Mouse (Mus musculus) midbrain, embryonic 13.5 days (tissue): ENCODE data around the gene Pom121l2. TPM values are rescaled to one million over a fixed set of nuclear protein-coding genes. Genes with fewer than 3 reads are reported as not detected.

ENCODE experiments used
- ATAC-seq: fragments of 200-750 bp; cut with Nextera tagmentation; 2 replicates; pipeline ENCODE4 v1.8.0; 2017; ENCODE audit warnings: mild to moderate bottlenecking, moderate TSS enrichment, moderate library complexity
- H3K27ac ChIP-seq: fragments of 300-500 bp; sonication (generic); 2 replicates; pipeline ENCODE4 v1.5.1; 2015; ENCODE audit warnings: inconsistent platforms, mild to moderate bottlenecking, moderate library complexity
- H3K27me3 ChIP-seq: fragments of 300-500 bp; sonication (generic); 2 replicates; pipeline ENCODE4 v1.6.1; 2015; ENCODE audit warnings: mild to moderate bottlenecking, inconsistent platforms
- H3K36me3 ChIP-seq: fragments of 300-500 bp; sonication (generic); 2 replicates; pipeline ENCODE4 v1.6.1; 2015; ENCODE audit warnings: mild to moderate bottlenecking, inconsistent platforms
- H3K4me1 ChIP-seq: fragments of 300-500 bp; sonication (generic); replicated peaks from 2 replicates; pipeline ENCODE4 v1.6.1; 2015; ENCODE audit warnings: inconsistent platforms
- H3K4me2 ChIP-seq: fragments of 300-500 bp; sonication (generic); replicated peaks from 2 replicates; pipeline ENCODE4 v1.6.1; 2015; ENCODE audit warnings: moderate library complexity, mild to moderate bottlenecking, inconsistent platforms
- H3K4me3 ChIP-seq: fragments of 300-500 bp; sonication (generic); replicated peaks from 2 replicates; pipeline ENCODE4 v1.5.1; 2015; ENCODE audit warnings: mild to moderate bottlenecking, inconsistent platforms
- H3K9ac ChIP-seq: fragments of 300-500 bp; sonication (generic); replicated peaks from 2 replicates; pipeline ENCODE4 v1.6.1; 2015; ENCODE audit warnings: mild to moderate bottlenecking, inconsistent platforms
- H3K9me3 ChIP-seq: fragments of 300-500 bp; sonication (generic); 2 replicates; pipeline ENCODE4 v1.6.1; 2016; ENCODE audit warnings: mild to moderate bottlenecking, inconsistent platforms
- WGBS: fragments of 180-500 bp; shearing (Covaris S2); methylation state at CpG from one replicate; pipeline ENCODE4 v1.1.7; 2015; 5-methylcytosine and 5-hydroxymethylcytosine counted together
- polyA plus RNA-seq: library from polyadenylated mRNA; unstranded; fragments of >200 nt; fragmentation: Nextera tagmentation; extraction: Ambion mirVana; gene quantifications from 2 replicates; pipeline ENCODE4 v1.2.1, GENCODE M21; 2015

Gene Pom121l2
- polyA plus RNA-seq, 1 experiment from 2014 or later: not detected

DNA sequence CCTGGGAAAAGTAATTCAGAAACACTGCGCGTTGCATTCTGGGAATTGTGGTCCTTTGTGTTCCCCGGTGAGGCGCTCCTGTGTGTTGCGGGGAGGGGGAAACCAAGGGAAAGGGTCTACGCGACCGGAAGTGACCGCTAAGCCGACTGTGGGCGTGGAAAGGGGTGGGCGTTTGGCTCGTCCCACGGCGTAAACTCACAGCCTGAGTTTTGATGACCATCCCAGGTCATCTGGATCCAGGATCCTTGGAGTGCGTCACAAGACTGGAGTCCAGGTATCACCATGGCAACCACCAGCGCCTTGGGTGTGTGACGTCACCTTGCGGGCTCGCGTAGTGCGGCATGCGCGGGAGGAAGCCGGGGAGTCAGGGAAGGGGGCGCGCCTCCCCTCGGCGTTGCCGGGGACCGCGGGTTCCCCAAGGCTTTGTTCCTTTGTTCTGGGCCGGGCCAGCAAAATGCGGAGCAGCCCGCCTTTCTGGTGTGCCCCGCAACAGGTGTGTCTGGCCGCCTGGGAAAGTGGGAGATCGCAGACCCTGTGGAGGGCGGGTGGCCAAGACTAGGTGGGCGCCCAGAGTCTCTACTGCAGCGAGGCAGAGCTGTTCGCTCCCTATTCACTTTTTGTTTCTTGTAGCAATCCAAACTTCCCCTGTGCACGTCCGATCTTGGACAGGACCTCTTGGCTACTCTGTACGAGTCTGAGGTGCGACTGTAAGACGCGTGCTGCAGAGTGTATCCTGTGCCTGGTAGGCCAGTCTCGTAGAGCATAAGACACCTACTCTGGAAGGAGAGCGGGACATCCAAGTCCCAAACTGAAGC lies 35.9 kb upstream of the Pom121l2 start, which contains the start of gene Zfp184:
TSS of gene Zfp184 (plus strand) at position 169 of the 815 bp plus-strand sequence.
- under 1% methylated on average over 50 of the region's 50 CpGs for WGBS
- no peaks in the 10 kb centered on the region for H3K27me3 ChIP-seq
- ATAC-seq: peak; percentile 97
- peak within 1 kb of the TSS; percentile 61 for H3K4me2 ChIP-seq
- no peaks in the 10 kb centered on the region for H3K9me3 ChIP-seq
- H3K36me3 ChIP-seq: peaks cover 16% of the 10 kb centered on the region
- peak within 1 kb of the TSS; percentile 78 for H3K9ac ChIP-seq
- peak within 1 kb of the TSS; percentile 67 for H3K27ac ChIP-seq
- H3K4me3 ChIP-seq: peak within 1 kb of the TSS; percentile 71
- peaks cover 18% of the 10 kb centered on the region for H3K4me1 ChIP-seq

DNA sequence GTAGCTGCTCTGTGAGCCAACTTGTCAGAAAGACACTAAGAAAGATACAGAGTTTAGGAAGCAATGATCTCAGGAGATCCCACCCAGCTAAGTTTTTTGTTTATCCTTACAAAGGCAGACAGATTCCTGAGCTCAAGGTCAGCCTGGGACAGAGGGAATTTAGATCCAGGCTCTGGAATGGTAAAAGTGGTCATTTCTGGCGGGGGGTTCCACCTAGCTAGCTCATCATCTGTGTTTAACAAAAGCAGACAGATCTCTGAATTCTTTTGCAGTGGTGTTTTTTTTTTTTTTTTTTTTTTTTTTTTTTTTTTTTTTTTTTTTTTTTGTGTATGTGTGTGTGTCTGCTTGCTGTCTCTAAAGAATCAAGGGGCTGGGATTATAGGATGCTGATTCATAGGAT lies 11.7 kb upstream of the Pom121l2 start:
- WGBS: 38% methylated on average over 1 of the region's 1 CpGs
- H3K4me2 ChIP-seq: no peak overlapping the region
- H3K27me3 ChIP-seq: no peaks in the 10 kb centered on the region
- H3K4me3 ChIP-seq: no peak overlapping the region
- H3K4me1 ChIP-seq: no peaks in the 10 kb centered on the region
- no peak overlapping the region for H3K27ac ChIP-seq
- H3K9me3 ChIP-seq: no peaks in the 10 kb centered on the region
- H3K36me3 ChIP-seq: peaks cover 5% of the 10 kb centered on the region
- ATAC-seq: no peak
- no peak overlapping the region for H3K9ac ChIP-seq

- Histone ChIP-seq H3K27ac (no peak overlapping the region), H3K9ac (no peak overlapping the region), H3K27me3 (no peaks in the 10 kb centered on the region), H3K36me3 (no peaks in the 10 kb centered on the region; the same call in 1 of the 2 replicates), H3K4me2 (no peak overlapping the region), H3K4me1 (no peaks in the 10 kb centered on the region), H3K4me3 (no peak overlapping the region), H3K9me3 (no peaks in the 10 kb centered on the region)
- WGBS: 69% methylated on average over 2 of the region's 2 CpGs
- ATAC-seq: no peak
These were observed 11.2 kb upstream of the Pom121l2 start for GRCm38 (mm10) chr13:21969816-21970215.

GRCm38 (mm10) chr13:21971641-21972040 lies 9.4 kb upstream of the Pom121l2 start:
- WGBS: 32% methylated on average over 3 of the region's 3 CpGs
- no peaks in the 10 kb centered on the region for H3K27me3 ChIP-seq
- H3K27ac ChIP-seq: no peak overlapping the region
- H3K9me3 ChIP-seq: no peaks in the 10 kb centered on the region
- ATAC-seq: no peak
- H3K4me1 ChIP-seq: no peaks in the 10 kb centered on the region
- H3K36me3 ChIP-seq: no peaks in the 10 kb centered on the region
- H3K9ac ChIP-seq: no peak overlapping the region
- H3K4me2 ChIP-seq: no peak overlapping the region
- H3K4me3 ChIP-seq: no peak overlapping the region

DNA sequence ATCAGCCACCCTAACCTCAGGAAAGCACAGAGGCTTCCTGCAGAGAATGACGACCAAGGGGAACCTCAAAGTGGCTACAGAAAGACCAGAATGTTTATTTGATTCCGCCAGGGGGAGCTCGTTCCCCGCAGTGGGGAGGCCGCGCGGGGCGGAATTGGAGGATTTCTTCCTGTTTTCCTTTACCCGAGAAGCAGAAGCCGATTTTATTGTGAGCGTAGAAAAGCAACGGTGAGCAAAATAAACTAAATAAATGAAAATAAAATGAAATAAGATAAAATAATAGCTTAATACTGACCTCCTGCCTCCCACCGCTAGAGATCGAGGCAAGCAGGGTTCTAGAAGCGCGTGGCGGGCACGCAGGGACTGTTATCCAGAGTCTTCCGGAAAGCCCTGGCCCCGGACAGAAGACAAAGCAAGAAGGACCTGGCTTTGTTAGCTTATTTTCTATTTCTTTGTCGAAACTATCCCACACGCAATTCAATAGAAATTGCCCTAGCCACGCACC lies 6.7 kb upstream of the Pom121l2 start:
- H3K27ac ChIP-seq: peak overlapping the region; percentile 91
- H3K27me3 ChIP-seq: peaks cover 18% of the 10 kb centered on the region
- WGBS: under 1% methylated on average over 23 of the region's 23 CpGs
- H3K4me2 ChIP-seq: peak overlapping the region; percentile 51
- ATAC-seq: peak; percentile 93
- H3K4me3 ChIP-seq: peak overlapping the region; percentile 60
- H3K4me1 ChIP-seq: no peaks in the 10 kb centered on the region
- no peaks in the 10 kb centered on the region for H3K9me3 ChIP-seq
- no peaks in the 10 kb centered on the region for H3K36me3 ChIP-seq
- peak overlapping the region; percentile 74 for H3K9ac ChIP-seq

- H3K27me3 ChIP-seq: peaks cover 24% of the 10 kb centered on the region
- H3K27ac ChIP-seq: peak overlapping the region; percentile 91
- H3K4me2 ChIP-seq: peak overlapping the region; percentile 51
- peak overlapping the region; percentile 60 for H3K4me3 ChIP-seq
- WGBS: 4% methylated on average over 20 of the region's 20 CpGs
- H3K4me1 ChIP-seq: no peaks in the 10 kb centered on the region
- no peaks in the 10 kb centered on the region for H3K36me3 ChIP-seq
- H3K9me3 ChIP-seq: no peaks in the 10 kb centered on the region
- H3K9ac ChIP-seq: peak overlapping the region; percentile 74
- ATAC-seq: peak; percentile 92
These were observed 6.1 kb upstream of the Pom121l2 start for GRCm38 (mm10) chr13:21974726-21975473.

DNA sequence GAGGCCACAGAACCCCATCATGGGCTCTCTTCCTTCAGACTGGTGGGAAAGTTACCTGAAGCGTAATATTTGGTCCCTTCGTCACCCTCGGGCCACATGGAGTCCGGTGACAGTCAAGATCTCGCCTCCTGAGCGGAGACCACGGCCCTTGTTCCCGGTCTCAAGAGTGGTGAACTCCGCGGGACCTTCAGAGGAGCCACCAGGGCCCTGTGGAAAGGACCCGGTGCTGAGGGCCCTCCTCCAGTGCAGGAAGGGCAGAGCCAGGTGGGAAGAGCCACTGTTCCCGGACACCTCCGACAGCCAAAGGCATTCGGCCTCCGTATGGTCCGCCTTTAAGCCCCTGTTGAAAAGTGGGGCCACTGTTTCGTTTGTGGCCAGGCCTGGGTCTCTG lies 804 bp downstream of the Pom121l2 start:
- Histone ChIP-seq H3K4me3 (peak overlapping the region; percentile 55), H3K9ac (peak overlapping the region; percentile 75), H3K4me1 (peaks cover 12% of the 10 kb centered on the region), H3K36me3 (no peaks in the 10 kb centered on the region), H3K27me3 (peaks cover 90% of the 10 kb centered on the region), H3K4me2 (peak overlapping the region; percentile 97), H3K27ac (no peak overlapping the region), H3K9me3 (no peaks in the 10 kb centered on the region)
- peak; percentile 58; the same call in 1 of the 2 replicates for ATAC-seq
- 5% methylated on average over 17 of the region's 17 CpGs for WGBS

DNA sequence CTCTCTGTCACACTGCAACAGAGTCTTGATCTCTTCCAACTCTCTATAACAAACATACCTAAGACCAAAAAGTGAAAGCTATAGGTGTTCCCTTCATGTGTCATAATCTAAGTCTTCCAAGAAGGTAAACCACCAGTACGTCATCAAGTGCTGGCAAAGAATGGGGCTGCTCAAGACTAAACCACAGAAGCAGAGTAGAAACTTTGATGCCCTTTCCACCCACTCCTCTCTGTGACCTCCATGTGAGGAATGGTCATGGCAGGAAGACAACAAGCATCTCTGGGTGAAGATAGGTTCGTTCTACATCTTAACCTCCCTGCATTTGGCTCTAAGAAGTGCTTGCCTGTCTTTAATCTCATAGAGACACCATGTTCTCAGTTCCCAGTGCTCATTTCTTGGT lies 3.5 kb downstream of the Pom121l2 start:
- ATAC-seq: no peak
- WGBS: 84% methylated on average over 2 of the region's 2 CpGs
- H3K4me2 ChIP-seq: no peak overlapping the region

GRCm38 (mm10) chr13:21992550-21992949 lies 11.6 kb downstream of the Pom121l2 start:
- no peak for ATAC-seq
- Histone ChIP-seq H3K4me2 (no peak overlapping the region), H3K27ac (no peak overlapping the region), H3K4me3 (no peak overlapping the region), H3K4me1 (peaks cover 8% of the 10 kb centered on the region; the same call in 1 of the 2 replicates), H3K9me3 (no peaks in the 10 kb centered on the region; the same call in 1 of the 2 replicates), H3K36me3 (no peaks in the 10 kb centered on the region), H3K9ac (no peak overlapping the region), H3K27me3 (peaks cover 74% of the 10 kb centered on the region)
- 82% methylated on average over 5 of the region's 5 CpGs for WGBS

More for the DNA sequence above, 3.5 kb downstream of the Pom121l2 start:
- Histone ChIP-seq H3K36me3 (no peaks in the 10 kb centered on the region), H3K27ac (no peak overlapping the region), H3K4me1 (peaks cover 12% of the 10 kb centered on the region), H3K9ac (no peak overlapping the region), H3K27me3 (peaks cover 81% of the 10 kb centered on the region), H3K9me3 (no peaks in the 10 kb centered on the region), H3K4me3 (no peak overlapping the region)

DNA sequence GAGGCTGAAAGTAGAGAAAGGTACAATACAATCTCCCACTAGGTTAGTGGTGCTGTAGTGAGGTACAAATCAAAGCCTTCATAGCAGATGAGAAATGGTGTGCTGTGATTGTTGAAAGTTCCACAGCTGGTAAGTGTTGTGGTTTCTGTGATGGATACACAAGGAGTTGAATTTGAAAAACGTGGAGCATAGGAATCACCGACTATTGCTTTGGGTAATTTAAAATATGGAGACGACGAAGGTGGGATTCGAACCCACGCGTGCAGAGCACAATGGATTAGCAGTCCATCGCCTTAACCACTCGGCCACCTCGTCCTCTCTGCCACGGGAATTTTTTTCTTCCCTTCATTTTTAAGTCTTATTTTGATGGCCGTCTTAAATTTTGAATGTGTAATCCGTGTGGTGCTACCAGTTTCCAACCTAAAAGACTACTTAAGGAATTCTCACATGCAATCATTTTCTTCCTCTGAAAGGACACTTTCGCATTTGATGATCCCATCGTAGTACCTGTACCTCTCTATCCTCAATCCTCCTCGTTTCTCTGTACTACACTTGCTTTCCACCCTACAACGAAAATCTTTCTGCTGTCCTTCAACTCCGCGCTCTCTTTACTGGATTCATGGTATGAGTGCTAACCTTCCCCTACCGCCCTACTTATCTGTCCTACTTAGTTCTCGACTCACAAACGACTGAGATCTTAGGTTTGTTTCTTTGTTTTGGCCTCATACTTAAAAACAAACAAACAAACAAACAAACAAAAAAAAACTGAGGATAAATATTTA lies 13.2 kb downstream of the Pom121l2 start:
- no peak overlapping the region for H3K27ac ChIP-seq
- no peak overlapping the region for H3K4me2 ChIP-seq
- H3K4me1 ChIP-seq: peaks cover 8% of the 10 kb centered on the region; the same call in 1 of the 2 replicates
- H3K9me3 ChIP-seq: no peaks in the 10 kb centered on the region; the same call in 1 of the 2 replicates
- ATAC-seq: no peak
- H3K27me3 ChIP-seq: peaks cover 83% of the 10 kb centered on the region
- under 1% methylated on average over 22 of the region's 22 CpGs for WGBS
- no peaks in the 10 kb centered on the region for H3K36me3 ChIP-seq
- H3K4me3 ChIP-seq: no peak overlapping the region
- no peak overlapping the region for H3K9ac ChIP-seq

DNA sequence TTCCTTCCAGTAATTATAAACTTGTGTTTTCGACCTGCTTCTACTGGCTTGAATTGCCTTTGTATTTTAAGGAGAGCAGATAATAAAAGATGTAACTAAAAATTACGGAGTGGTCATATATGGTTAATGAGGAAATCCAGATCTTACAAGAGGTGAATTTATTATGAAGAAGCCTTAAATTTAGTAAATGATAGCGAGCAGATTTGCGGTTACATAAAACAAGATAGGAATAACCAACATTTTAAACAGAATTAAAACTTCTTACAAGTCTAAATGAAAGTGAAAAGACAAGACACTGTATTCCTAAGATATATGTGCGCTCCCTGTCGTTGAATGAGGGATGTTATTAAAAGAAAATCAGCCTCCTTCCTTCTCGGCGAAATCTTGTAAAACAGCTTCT lies 13.9 kb downstream of the Pom121l2 start:
- H3K27ac ChIP-seq: no peak overlapping the region
- no peaks in the 10 kb centered on the region; the same call in 1 of the 2 replicates for H3K9me3 ChIP-seq
- peak overlapping the region; percentile 53 for H3K4me2 ChIP-seq
- 4% methylated on average over 8 of the region's 8 CpGs for WGBS
- H3K4me3 ChIP-seq: peak overlapping the region; percentile 31
- ATAC-seq: no peak
- peaks cover 87% of the 10 kb centered on the region for H3K27me3 ChIP-seq
- H3K9ac ChIP-seq: no peak overlapping the region
- H3K36me3 ChIP-seq: no peaks in the 10 kb centered on the region
- peaks cover 8% of the 10 kb centered on the region; the same call in 1 of the 2 replicates for H3K4me1 ChIP-seq
